Mouse (Mus musculus): ENCODE results near the gene Ice1. TPM values are rescaled to one million over a fixed set of nuclear protein-coding genes. Genes with fewer than 3 reads are reported as not detected.

Gene Ice1
- polyA plus RNA-seq, 1 experiment from 2014 or later: 12.3 TPM

GRCm38 (mm10) chr13:70574216-70574615 is 63.2 kb downstream of the Ice1 start:
- Histone ChIP-seq H3K4me2 (replicated peaks; ENCODE audit: low read depth, low read length) (no peak overlapping the region), H3K36me3 (ENCODE audit: insufficient read depth, low read length) (no peaks in the 10 kb centered on the region), H3K4me3 (ENCODE audit: low read depth, low read length) (no peak overlapping the region), H3K9me3 (ENCODE audit: low read length) (no peaks in the 10 kb centered on the region), H3K27ac (ENCODE audit: low read length) (no peak overlapping the region), H3K4me1 (ENCODE audit: insufficient read depth, low read depth, low read length) (no peaks in the 10 kb centered on the region), H3K9ac (replicated peaks; ENCODE audit: low read depth) (no peak overlapping the region), H3K27me3 (replicated peaks; ENCODE audit: insufficient read depth, low read length) (no peaks in the 10 kb centered on the region)
- TF ChIP-seq CTCF (IDR thresholded peaks at IDR 0.05) (no peak), EP300 (IDR thresholded peaks at IDR 0.05) (no peak)
- no peak for DNase-seq (ENCODE audit: low spot score)
- WGBS: 67% methylated on average over 1 of the region's 1 CpGs
- ATAC-seq: no peak

- Histone ChIP-seq H3K4me2 (replicated peaks; ENCODE audit: low read depth, low read length) (no peak overlapping the region), H3K4me1 (ENCODE audit: insufficient read depth, low read depth, low read length) (no peaks in the 10 kb centered on the region), H3K9ac (replicated peaks; ENCODE audit: low read depth) (no peak overlapping the region), H3K27me3 (replicated peaks; ENCODE audit: insufficient read depth, low read length) (no peaks in the 10 kb centered on the region), H3K36me3 (ENCODE audit: insufficient read depth, low read length) (no peaks in the 10 kb centered on the region), H3K9me3 (ENCODE audit: low read length) (no peaks in the 10 kb centered on the region), H3K4me3 (ENCODE audit: low read depth, low read length) (no peak overlapping the region), H3K27ac (ENCODE audit: low read length) (no peak overlapping the region)
- 52% methylated on average over 2 of the region's 2 CpGs for WGBS
- TF ChIP-seq EP300 (IDR thresholded peaks at IDR 0.05): no peak
- no peak for TF ChIP-seq CTCF (IDR thresholded peaks at IDR 0.05)
- no peak for DNase-seq (ENCODE audit: low spot score)
- no peak for ATAC-seq
Observed at GRCm38 (mm10) chr13:70567889-70568288, 69.5 kb downstream of the Ice1 start.

- no peak overlapping the region for H3K4me3 ChIP-seq (ENCODE audit: low read depth, low read length)
- H3K9me3 ChIP-seq (ENCODE audit: low read length): no peaks in the 10 kb centered on the region
- no peak overlapping the region for H3K27ac ChIP-seq (ENCODE audit: low read length)
- no peaks in the 10 kb centered on the region for H3K36me3 ChIP-seq (ENCODE audit: insufficient read depth, low read length)
- ATAC-seq (no peak), DNase-seq (ENCODE audit: low spot score) (no peak)
- TF ChIP-seq EP300 (IDR thresholded peaks at IDR 0.05) (no peak), CTCF (IDR thresholded peaks at IDR 0.05) (no peak)
- 65% methylated on average over 5 of the region's 5 CpGs for WGBS
- no peaks in the 10 kb centered on the region for H3K27me3 ChIP-seq (replicated peaks; ENCODE audit: insufficient read depth, low read length)
- no peak overlapping the region for H3K9ac ChIP-seq (replicated peaks; ENCODE audit: low read depth)
- H3K4me2 ChIP-seq (replicated peaks; ENCODE audit: low read depth, low read length): no peak overlapping the region
- H3K4me1 ChIP-seq (ENCODE audit: insufficient read depth, low read depth, low read length): no peaks in the 10 kb centered on the region
Observed at GRCm38 (mm10) chr13:70553456-70553855, 84.0 kb downstream of the Ice1 start.

- H3K4me3 ChIP-seq (ENCODE audit: low read depth, low read length): no peak overlapping the region
- no peak overlapping the region for H3K9ac ChIP-seq (replicated peaks; ENCODE audit: low read depth)
- no peak for DNase-seq (ENCODE audit: low spot score)
- no peak for ATAC-seq
- H3K27ac ChIP-seq (ENCODE audit: low read length): no peak overlapping the region
- H3K4me2 ChIP-seq (replicated peaks; ENCODE audit: low read depth, low read length): no peak overlapping the region
- TF ChIP-seq EP300 (IDR thresholded peaks at IDR 0.05) (no peak), CTCF (IDR thresholded peaks at IDR 0.05) (no peak)
- 30% methylated on average over 3 of the region's 3 CpGs for WGBS
- H3K9me3 ChIP-seq (ENCODE audit: low read length): no peaks in the 10 kb centered on the region
- no peaks in the 10 kb centered on the region for H3K4me1 ChIP-seq (ENCODE audit: insufficient read depth, low read depth, low read length)
- H3K27me3 ChIP-seq (replicated peaks; ENCODE audit: insufficient read depth, low read length): no peaks in the 10 kb centered on the region
- H3K36me3 ChIP-seq (ENCODE audit: insufficient read depth, low read length): no peaks in the 10 kb centered on the region
Observed at GRCm38 (mm10) chr13:70547457-70547856, 90.0 kb downstream of the Ice1 start.

- Histone ChIP-seq H3K27ac (ENCODE audit: low read length) (no peak overlapping the region), H3K36me3 (ENCODE audit: insufficient read depth, low read length) (no peaks in the 10 kb centered on the region), H3K27me3 (replicated peaks; ENCODE audit: insufficient read depth, low read length) (no peaks in the 10 kb centered on the region), H3K9me3 (ENCODE audit: low read length) (no peaks in the 10 kb centered on the region), H3K4me3 (ENCODE audit: low read depth, low read length) (no peak overlapping the region), H3K9ac (replicated peaks; ENCODE audit: low read depth) (no peak overlapping the region), H3K4me2 (replicated peaks; ENCODE audit: low read depth, low read length) (no peak overlapping the region), H3K4me1 (ENCODE audit: insufficient read depth, low read depth, low read length) (no peaks in the 10 kb centered on the region)
- peak; percentile 50 for DNase-seq (ENCODE audit: low spot score)
- WGBS: 5% methylated on average over 1 of the region's 1 CpGs
- TF ChIP-seq EP300 (IDR thresholded peaks at IDR 0.05) (no peak), CTCF (IDR thresholded peaks at IDR 0.05) (peak; percentile 73)
- ATAC-seq: no peak
Observed at GRCm38 (mm10) chr13:70545261-70545660, 92.2 kb downstream of the Ice1 start.

- no peaks in the 10 kb centered on the region for H3K9me3 ChIP-seq (ENCODE audit: low read length)
- no peaks in the 10 kb centered on the region for H3K27me3 ChIP-seq (replicated peaks; ENCODE audit: insufficient read depth, low read length)
- H3K4me3 ChIP-seq (ENCODE audit: low read depth, low read length): no peak overlapping the region
- no peaks in the 10 kb centered on the region for H3K36me3 ChIP-seq (ENCODE audit: insufficient read depth, low read length)
- no peaks in the 10 kb centered on the region for H3K4me1 ChIP-seq (ENCODE audit: insufficient read depth, low read depth, low read length)
- TF ChIP-seq CTCF (IDR thresholded peaks at IDR 0.05) (no peak), EP300 (IDR thresholded peaks at IDR 0.05) (no peak)
- H3K9ac ChIP-seq (replicated peaks; ENCODE audit: low read depth): no peak overlapping the region
- no peak overlapping the region for H3K27ac ChIP-seq (ENCODE audit: low read length)
- no peak overlapping the region for H3K4me2 ChIP-seq (replicated peaks; ENCODE audit: low read depth, low read length)
- ATAC-seq: no peak
- DNase-seq (ENCODE audit: low spot score): no peak
- WGBS: 57% methylated on average over 1 of the region's 1 CpGs
Observed at GRCm38 (mm10) chr13:70539842-70540241, 97.6 kb downstream of the Ice1 start.

- Histone ChIP-seq H3K4me2 (replicated peaks; ENCODE audit: low read depth, low read length) (no peak overlapping the region), H3K4me1 (ENCODE audit: insufficient read depth, low read depth, low read length) (no peaks in the 10 kb centered on the region), H3K27me3 (replicated peaks; ENCODE audit: insufficient read depth, low read length) (no peaks in the 10 kb centered on the region), H3K9ac (replicated peaks; ENCODE audit: low read depth) (no peak overlapping the region), H3K4me3 (ENCODE audit: low read depth, low read length) (no peak overlapping the region), H3K9me3 (ENCODE audit: low read length) (no peaks in the 10 kb centered on the region), H3K36me3 (ENCODE audit: insufficient read depth, low read length) (no peaks in the 10 kb centered on the region), H3K27ac (ENCODE audit: low read length) (no peak overlapping the region)
- no peak for TF ChIP-seq EP300 (IDR thresholded peaks at IDR 0.05)
- TF ChIP-seq CTCF (IDR thresholded peaks at IDR 0.05): no peak
- ATAC-seq (no peak), DNase-seq (ENCODE audit: low spot score) (no peak)
- WGBS: 81% methylated on average over 5 of the region's 5 CpGs
Observed at GRCm38 (mm10) chr13:70533412-70533811, 104.0 kb downstream of the Ice1 start.
